Comparison of ENCODE assay signal across 1 mouse cellular context in genomic region chr10:117844782-117845596, GRCm38 (mm10).
TF ChIP-seq lines count a peak whose summit lies in the region.

No protein-coding gene starts in this region.

TF ChIP-seq in CH12.LX, 34 proteins besides CTCF, POLR2A, EP300 and RAD21 (continued from another document):
- 0 out of 2 replicates have a peak, but pooled peaks have one; percentile 17 for TF ChIP-seq ELF1 (IDR thresholded peaks at IDR 0.05; ENCODE audit: low read depth, low read length)
- no peak for TF ChIP-seq JUN (IDR thresholded peaks at IDR 0.05; ENCODE audit: insufficient read depth, low read depth, low read length)
- no peak for TF ChIP-seq USF2 (conservative IDR thresholded peaks at IDR 0.05; ENCODE audit: low read depth, low read length)
- TF ChIP-seq GABPA (IDR thresholded peaks at IDR 0.05; ENCODE audit: insufficient replicate concordance, low read depth, low read length), result no peak
- TF ChIP-seq NRF1 (IDR thresholded peaks at IDR 0.05; ENCODE audit: low read depth, low read length), result no peak
- no peak for TF ChIP-seq USF1 (IDR thresholded peaks at IDR 0.05; ENCODE audit: low read depth, low read length)
- TF ChIP-seq MXI1 (IDR thresholded peaks at IDR 0.05; ENCODE audit: low read depth, low read length), result peak; percentile 66
- TF ChIP-seq KAT2A (IDR thresholded peaks at IDR 0.05; ENCODE audit: insufficient replicate concordance, low read length), result no peak
